Mouse (Mus musculus) intestine, embryonic 14.5 days (tissue): ENCODE measurements around the gene Ilf2. TPM values are rescaled to one million over a fixed set of nuclear protein-coding genes. Genes with fewer than 3 reads are reported as not detected.

Source experiments
- ATAC-seq: fragments of 200-750 bp; cut with Nextera tagmentation; replicated peaks from 2 replicates; pipeline ENCODE4 v1.8.0; 2017; ENCODE audit warnings: low read depth, moderate number of reproducible peaks, moderate TSS enrichment, moderate library complexity; ENCODE audit not compliant: low FRiP score, low TSS enrichment
- DNase-seq: peaks from one replicate; pipeline ENCODE4 v3.0.0-alpha.2; 2018; ENCODE audit warnings: low spot score
- H3K27ac ChIP-seq: fragments of 300-500 bp; sonication (generic); 2 replicates; pipeline ENCODE4 v1.5.1; 2014; ENCODE audit warnings: low read depth, mild to moderate bottlenecking, control low read depth
- H3K27me3 ChIP-seq: fragments of 300-500 bp; sonication (generic); replicated peaks from 2 replicates; pipeline ENCODE4 v1.6.1; 2014; ENCODE audit warnings: low read length, control low read depth; ENCODE audit not compliant: control insufficient read depth, insufficient read depth
- H3K36me3 ChIP-seq: fragments of 300-500 bp; sonication (generic); 2 replicates; pipeline ENCODE4 v1.6.1; 2014; ENCODE audit warnings: low read length, control low read depth; ENCODE audit not compliant: control insufficient read depth, insufficient read depth
- H3K4me1 ChIP-seq: fragments of 300-500 bp; sonication (generic); replicated peaks from 2 replicates; pipeline ENCODE4 v1.6.1; 2014; ENCODE audit warnings: low read length, control low read depth, mixed read lengths; ENCODE audit not compliant: control insufficient read depth, insufficient read depth
- H3K4me2 ChIP-seq: fragments of 300-500 bp; sonication (generic); 2 replicates; pipeline ENCODE4 v1.6.1; 2014; ENCODE audit warnings: low read length
- H3K4me3 ChIP-seq: fragments of 300-500 bp; sonication (generic); 2 replicates; pipeline ENCODE4 v1.5.1; 2014; ENCODE audit warnings: low read depth, low read length, control low read depth, mixed read lengths
- H3K9ac ChIP-seq: fragments of 300-500 bp; sonication (generic); 2 replicates; pipeline ENCODE4 v1.6.1; 2014; ENCODE audit warnings: mild to moderate bottlenecking, low read length
- H3K9me3 ChIP-seq: fragments of 300-500 bp; sonication (generic); 2 replicates; pipeline ENCODE4 v1.6.1; 2016; ENCODE audit warnings: low read length, control low read depth; ENCODE audit not compliant: control insufficient read depth
- WGBS: fragments of 180-500 bp; shearing (Covaris S2); extraction: QIAGEN DNeasy Blood & Tissue Kit; methylation state at CpG from one replicate; pipeline ENCODE4 v1.1.7; 2014; 5-methylcytosine and 5-hydroxymethylcytosine counted together
- polyA plus RNA-seq: library from polyadenylated mRNA; unstranded; fragments of >200 nt; fragmentation: Nextera tagmentation; extraction: Ambion mirVana; gene quantifications from 2 replicates; pipeline ENCODE4 v1.2.1, GENCODE M21; 2014

The Ilf2 gene
- 188 and 207 TPM in 2 replicates for polyA plus RNA-seq

DNA sequence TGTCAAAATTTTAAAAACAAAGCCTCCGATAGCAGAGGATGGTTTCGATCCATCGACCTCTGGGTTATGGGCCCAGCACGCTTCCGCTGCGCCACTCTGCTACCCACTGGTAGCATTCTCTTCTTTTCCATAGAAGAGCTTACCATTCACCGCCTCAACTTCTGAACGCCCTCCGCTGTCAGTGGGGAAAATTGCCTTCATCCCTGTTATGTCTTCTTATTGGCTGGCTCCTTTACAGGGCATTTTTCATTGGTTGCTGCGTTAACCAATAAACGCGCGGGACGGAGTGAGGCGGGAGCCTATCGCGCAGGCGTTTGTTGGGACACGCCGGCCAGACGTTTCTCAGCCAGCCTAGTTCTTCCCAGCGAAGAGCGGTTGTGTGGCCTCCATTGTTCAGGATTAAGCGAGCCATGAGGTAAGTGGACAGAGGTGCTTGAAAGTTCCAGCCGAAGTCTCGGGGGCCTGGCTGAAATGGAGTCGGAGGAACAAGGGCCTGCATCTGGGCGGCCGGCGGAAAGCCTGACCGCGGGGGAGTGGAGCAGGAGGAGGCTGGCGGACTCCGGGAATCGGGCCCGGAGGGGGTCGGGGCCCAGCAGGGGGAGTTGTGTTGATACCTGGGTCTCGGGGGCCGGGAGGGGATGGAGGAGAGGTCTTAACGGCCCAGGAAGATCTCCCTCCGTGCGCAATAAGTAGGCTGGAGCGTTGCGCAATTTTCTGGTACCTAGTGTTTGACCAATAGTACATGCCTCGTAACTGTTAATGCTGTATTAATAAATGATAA, at the start of gene Ilf2:
Ilf2 (plus strand) TSS at position 296 of the 781 bp plus-strand sequence.
- Histone ChIP-seq H3K4me3 (peak within 1 kb of the TSS; percentile 84), H3K27ac (peak within 1 kb of the TSS; percentile 91), H3K36me3 (peaks cover 36% of the 10 kb centered on the region), H3K9me3 (no peaks in the 10 kb centered on the region), H3K4me1 (peaks cover 7% of the 10 kb centered on the region; the same call in 1 of the 2 replicates), H3K4me2 (peak within 1 kb of the TSS; percentile 82), H3K9ac (peak within 1 kb of the TSS; percentile 92), H3K27me3 (no peaks in the 10 kb centered on the region)
- DNase-seq: peak; percentile 99
- under 1% methylated on average over 45 of the region's 45 CpGs for WGBS
- peak; percentile 99 for ATAC-seq

DNA sequence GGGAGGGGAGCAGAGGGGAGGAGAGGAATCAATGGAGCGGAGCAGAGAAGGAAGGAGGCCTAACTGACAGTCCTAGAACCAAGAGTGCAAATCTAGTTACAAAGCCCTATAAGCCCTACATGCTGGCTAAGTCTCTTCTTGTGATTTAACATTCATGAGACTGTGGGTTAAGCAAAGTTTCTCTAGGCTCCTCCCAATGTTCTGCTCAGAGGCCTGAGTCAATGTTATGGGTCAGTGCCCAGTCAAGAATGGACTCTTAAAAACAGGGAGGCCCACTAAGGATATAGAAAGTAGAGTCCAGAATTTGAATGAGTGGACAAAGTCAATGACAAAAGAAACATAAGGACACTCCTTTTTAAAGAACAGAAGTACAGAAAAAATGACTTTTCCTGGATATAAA, 48.4 kb upstream of the Ilf2 start:
- no peak overlapping the region for H3K4me3 ChIP-seq
- H3K27me3 ChIP-seq: no peaks in the 10 kb centered on the region
- H3K36me3 ChIP-seq: peaks cover 30% of the 10 kb centered on the region
- H3K4me2 ChIP-seq: no peak overlapping the region
- no peak overlapping the region for H3K9ac ChIP-seq
- 89% methylated on average over 1 of the region's 1 CpGs for WGBS
- H3K9me3 ChIP-seq: no peaks in the 10 kb centered on the region
- no peak overlapping the region for H3K27ac ChIP-seq
- ATAC-seq (no peak), DNase-seq (no peak)
- peaks cover 21% of the 10 kb centered on the region for H3K4me1 ChIP-seq

DNA sequence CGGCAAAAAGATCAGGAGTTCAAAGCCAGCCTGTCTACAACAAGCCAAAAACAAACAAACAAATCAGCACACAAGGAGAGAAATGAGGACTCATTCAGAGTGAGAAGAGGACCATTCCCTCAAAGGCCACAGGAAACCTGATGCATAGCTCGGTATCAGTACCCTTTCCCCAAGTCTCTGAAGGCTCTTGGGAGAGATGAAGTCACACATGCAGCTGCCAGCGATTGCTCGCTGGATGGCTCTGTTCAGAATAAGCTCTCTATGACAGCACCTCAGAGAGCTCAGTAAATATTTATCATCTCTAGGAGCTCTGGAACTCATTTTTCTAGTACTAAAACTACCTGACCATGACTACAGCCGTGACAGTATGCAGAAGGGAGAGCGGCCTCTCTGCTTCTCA, 47.7 kb upstream of the Ilf2 start:
- Histone ChIP-seq H3K9ac (no peak overlapping the region), H3K4me2 (no peak overlapping the region), H3K9me3 (no peaks in the 10 kb centered on the region), H3K4me3 (no peak overlapping the region), H3K27me3 (no peaks in the 10 kb centered on the region), H3K27ac (no peak overlapping the region), H3K4me1 (peaks cover 21% of the 10 kb centered on the region), H3K36me3 (peaks cover 23% of the 10 kb centered on the region)
- 61% methylated on average over 6 of the region's 6 CpGs for WGBS
- DNase-seq (no peak), ATAC-seq (no peak)

DNA sequence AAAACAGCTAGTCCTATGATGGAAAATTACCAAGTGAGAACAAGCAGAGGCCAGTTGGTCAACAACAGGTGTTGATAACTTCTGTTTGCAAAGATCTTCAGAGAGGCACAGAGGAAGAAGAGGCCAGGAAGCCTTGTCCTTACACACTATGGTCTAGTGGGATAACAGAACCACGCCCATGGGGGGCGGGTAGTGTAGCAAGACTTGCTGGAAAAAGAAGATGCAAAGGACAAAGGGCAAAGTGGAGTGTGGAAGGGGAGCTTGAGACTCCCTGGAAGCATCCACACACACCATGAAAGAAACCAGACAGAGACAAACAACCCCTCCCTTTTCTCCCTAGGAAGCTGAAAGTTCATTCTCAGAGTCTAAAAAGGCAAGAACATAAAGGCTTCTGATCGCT, 46.4 kb upstream of the Ilf2 start:
- H3K9me3 ChIP-seq: no peaks in the 10 kb centered on the region
- H3K36me3 ChIP-seq: 0 out of 2 replicates have a peak, but pooled peaks cover 11% of the 10 kb centered on the region
- 82% methylated on average over 3 of the region's 3 CpGs for WGBS
- H3K4me3 ChIP-seq: no peak overlapping the region
- no peak overlapping the region for H3K27ac ChIP-seq
- H3K27me3 ChIP-seq: no peaks in the 10 kb centered on the region
- H3K9ac ChIP-seq: no peak overlapping the region
- ATAC-seq (no peak), DNase-seq (no peak)
- no peak overlapping the region for H3K4me2 ChIP-seq
- peaks cover 27% of the 10 kb centered on the region for H3K4me1 ChIP-seq

DNA sequence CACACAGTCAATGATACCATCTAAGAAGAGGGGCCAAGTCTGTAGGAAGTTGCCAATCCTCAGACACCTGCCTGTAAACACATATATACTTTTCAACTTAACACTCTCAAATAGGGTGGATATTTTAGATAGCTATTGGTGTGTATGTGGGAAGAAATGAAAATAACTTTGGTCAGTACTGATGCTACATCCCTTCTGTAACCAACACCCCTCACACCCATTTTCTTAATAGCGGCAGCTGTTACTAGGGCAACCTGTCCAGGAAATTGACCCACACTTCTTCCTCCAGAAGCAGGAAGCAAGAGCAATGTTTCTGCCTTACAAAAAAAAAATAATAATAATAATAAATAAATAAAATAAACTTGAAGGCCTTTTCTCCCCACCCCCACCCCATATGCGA, 43.6 kb upstream of the Ilf2 start:
- no peak for DNase-seq
- Histone ChIP-seq H3K36me3 (0 out of 2 replicates have a peak, but pooled peaks cover 11% of the 10 kb centered on the region), H3K27me3 (no peaks in the 10 kb centered on the region), H3K4me2 (peak overlapping the region; percentile 92), H3K27ac (no peak overlapping the region), H3K9me3 (no peaks in the 10 kb centered on the region), H3K4me3 (peak overlapping the region; percentile 89), H3K9ac (peak overlapping the region; percentile 94), H3K4me1 (peaks cover 27% of the 10 kb centered on the region)
- 16% methylated on average over 2 of the region's 2 CpGs for WGBS
- ATAC-seq: no peak

DNA sequence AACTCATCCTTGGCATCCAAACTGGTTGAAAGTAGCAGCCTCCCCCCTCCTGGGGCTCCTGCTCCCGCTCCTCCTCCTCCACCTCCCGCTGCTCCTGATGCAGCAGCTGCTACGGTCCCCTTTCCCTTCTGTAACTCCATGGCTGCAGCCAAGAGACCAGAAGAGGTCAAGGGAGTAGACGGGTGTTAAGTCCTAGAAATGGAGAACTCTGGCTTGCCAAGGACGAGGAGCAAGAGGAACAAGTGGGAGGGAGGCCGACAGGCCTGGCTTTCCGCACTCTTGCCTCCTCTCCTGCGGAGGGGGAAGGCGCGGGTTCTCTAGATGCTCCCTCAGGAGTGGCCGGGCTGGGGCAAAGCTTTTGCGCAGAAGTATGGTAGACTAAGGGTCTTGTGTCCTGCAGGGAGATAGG, 43.1 kb upstream of the Ilf2 start:
- Histone ChIP-seq H3K4me2 (peak overlapping the region; percentile 92), H3K9me3 (no peaks in the 10 kb centered on the region), H3K9ac (peak overlapping the region; percentile 94), H3K4me1 (peaks cover 27% of the 10 kb centered on the region), H3K36me3 (0 out of 2 replicates have a peak, but pooled peaks cover 11% of the 10 kb centered on the region), H3K27ac (peak overlapping the region; percentile 97), H3K4me3 (peak overlapping the region; percentile 89), H3K27me3 (no peaks in the 10 kb centered on the region)
- WGBS: under 1% methylated on average over 12 of the region's 12 CpGs
- ATAC-seq (peak; percentile 17), DNase-seq (no peak)

DNA sequence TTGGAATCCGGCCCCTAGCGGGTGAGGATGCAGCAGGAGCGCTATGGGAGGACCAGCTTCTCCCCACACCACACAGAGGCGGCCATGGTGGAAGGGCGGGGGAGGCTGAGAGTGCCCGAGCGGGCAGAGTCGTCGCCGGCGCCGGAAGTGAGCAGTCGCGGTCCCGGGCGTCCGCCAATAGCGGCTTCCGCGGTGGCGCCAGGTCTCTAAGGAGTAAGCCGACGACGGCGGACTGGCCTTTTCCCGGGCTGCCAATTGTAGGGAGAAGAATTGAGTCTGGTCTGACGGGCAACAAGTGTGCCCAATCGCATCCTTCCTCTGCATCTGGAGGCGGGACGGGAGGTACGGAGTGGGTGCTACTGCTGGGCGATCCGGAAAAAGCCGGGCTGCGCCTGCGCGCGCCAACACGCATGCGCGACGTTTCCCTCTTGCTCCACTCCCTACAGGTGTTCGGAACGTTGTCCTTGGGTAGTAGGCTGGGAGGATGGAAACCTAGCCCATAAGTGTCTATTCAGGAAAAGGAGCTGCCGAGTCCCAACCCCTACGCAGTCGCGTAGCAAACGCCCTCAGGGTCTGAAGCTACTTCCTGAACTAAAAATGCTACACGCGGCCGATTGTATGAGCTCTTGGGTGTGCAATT, 42.4 kb upstream of the Ilf2 start, which contains the start of gene Ints3:
Ints3 (minus strand) TSS at position 242 of the 640 bp plus-strand sequence.
- peak; percentile 99 for DNase-seq
- 1% methylated on average over 52 of the region's 52 CpGs for WGBS

DNA sequence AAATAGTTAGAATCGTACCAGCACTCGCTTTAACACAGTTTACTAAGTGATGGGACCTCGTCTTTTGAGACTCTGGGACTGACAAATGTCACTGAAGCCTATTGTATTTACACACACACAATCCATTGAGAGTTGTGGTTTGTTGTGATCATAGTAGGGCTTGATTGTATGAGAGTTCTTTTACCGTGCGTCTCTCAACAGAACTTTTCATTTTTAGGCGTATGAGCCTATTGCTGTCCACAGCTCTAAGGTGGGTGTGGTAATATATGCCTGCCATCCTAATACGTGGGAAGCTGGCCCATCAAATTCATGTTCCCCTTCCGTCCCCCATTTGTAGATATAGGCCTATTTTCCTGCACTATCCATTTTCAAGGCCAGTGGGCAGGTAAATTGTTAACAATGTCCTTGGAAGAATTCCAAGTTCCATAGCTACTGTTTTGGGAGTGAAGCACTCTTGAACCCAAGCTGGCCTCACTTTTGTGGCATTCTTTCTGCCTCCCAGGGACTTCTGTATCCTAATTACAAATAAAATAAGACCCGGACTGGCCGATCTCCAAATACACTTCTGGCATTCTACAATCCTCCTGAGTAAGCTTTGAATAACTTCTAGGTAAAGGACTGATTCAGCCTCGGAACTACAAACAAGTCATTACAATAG, 41.7 kb upstream of the Ilf2 start:
- Histone ChIP-seq H3K27me3 (no peaks in the 10 kb centered on the region), H3K9me3 (no peaks in the 10 kb centered on the region), H3K4me1 (peaks cover 27% of the 10 kb centered on the region), H3K27ac (peak overlapping the region; percentile 97; the same call in 1 of the 2 replicates), H3K36me3 (0 out of 2 replicates have a peak, but pooled peaks cover 7% of the 10 kb centered on the region), H3K4me3 (peak overlapping the region; percentile 89), H3K9ac (peak overlapping the region; percentile 41), H3K4me2 (peak overlapping the region; percentile 92)
- WGBS: 58% methylated on average over 11 of the region's 11 CpGs
- DNase-seq: no peak
- ATAC-seq: no peak

More for the DNA sequence above, 42.4 kb upstream of the Ilf2 start, which contains the start of gene Ints3:
- Histone ChIP-seq H3K4me2 (peak within 1 kb of the TSS; percentile 92), H3K27me3 (no peaks in the 10 kb centered on the region), H3K9me3 (no peaks in the 10 kb centered on the region), H3K27ac (peak within 1 kb of the TSS; percentile 97), H3K36me3 (0 out of 2 replicates have a peak, but pooled peaks cover 11% of the 10 kb centered on the region), H3K9ac (peak within 1 kb of the TSS; percentile 94), H3K4me1 (peaks cover 27% of the 10 kb centered on the region), H3K4me3 (peak within 1 kb of the TSS; percentile 89)
- ATAC-seq: peak; percentile 100
